Mouse (Mus musculus) limb, embryonic 15.5 days (tissue): Measurements from ENCODE around the gene Dppa3. TPM values are rescaled to one million over a fixed set of nuclear protein-coding genes. Genes with fewer than 3 reads are reported as not detected.
A peak's percentile ranks its signal among the peaks of the same experiment; 100 is the strongest.

Source experiments
- ATAC-seq: fragments of 200-750 bp; cut with Nextera tagmentation; 2 replicates; pipeline ENCODE4 v1.8.0; 2017; ENCODE audit warnings: low read depth, moderate TSS enrichment; ENCODE audit not compliant: insufficient number of reproducible peaks, low FRiP score, low TSS enrichment
- H3K27ac ChIP-seq: fragments of 300-500 bp; sonication (generic); 2 replicates; pipeline ENCODE4 v1.5.1; 2015; ENCODE audit warnings: moderate library complexity, mild to moderate bottlenecking, inconsistent platforms
- H3K27me3 ChIP-seq: fragments of 300-500 bp; sonication (generic); 2 replicates; pipeline ENCODE4 v1.6.1; 2015; ENCODE audit warnings: inconsistent platforms
- H3K36me3 ChIP-seq: fragments of 300-500 bp; sonication (generic); 2 replicates; pipeline ENCODE4 v1.6.1; 2015; ENCODE audit warnings: inconsistent platforms
- H3K4me1 ChIP-seq: fragments of 300-500 bp; sonication (generic); 2 replicates; pipeline ENCODE4 v1.6.1; 2015; ENCODE audit warnings: inconsistent platforms
- H3K4me2 ChIP-seq: fragments of 300-500 bp; sonication (generic); 2 replicates; pipeline ENCODE4 v1.6.1; 2015; ENCODE audit warnings: mild to moderate bottlenecking, inconsistent platforms
- H3K4me3 ChIP-seq: fragments of 300-500 bp; sonication (generic); 2 replicates; pipeline ENCODE4 v1.5.1; 2015; ENCODE audit warnings: mild to moderate bottlenecking, inconsistent platforms
- H3K9ac ChIP-seq: fragments of 300-500 bp; sonication (generic); 2 replicates; pipeline ENCODE4 v1.6.1; 2015; ENCODE audit warnings: inconsistent platforms
- H3K9me3 ChIP-seq: fragments of 300-500 bp; sonication (generic); 2 replicates; pipeline ENCODE4 v1.6.1; 2016; ENCODE audit warnings: inconsistent platforms
- WGBS: fragments of 180-500 bp; shearing (Covaris S2); methylation state at CpG from one replicate; pipeline ENCODE4 v1.1.7; 2015; 5-methylcytosine and 5-hydroxymethylcytosine counted together
- polyA plus RNA-seq: library from polyadenylated mRNA; unstranded; fragments of >200 nt; fragmentation: Nextera tagmentation; extraction: Ambion mirVana; gene quantifications from 2 replicates; pipeline ENCODE4 v1.2.1, GENCODE M21; 2015

The Dppa3 gene
- polyA plus RNA-seq, 1 experiment from 2014 or later = not detected

DNA sequence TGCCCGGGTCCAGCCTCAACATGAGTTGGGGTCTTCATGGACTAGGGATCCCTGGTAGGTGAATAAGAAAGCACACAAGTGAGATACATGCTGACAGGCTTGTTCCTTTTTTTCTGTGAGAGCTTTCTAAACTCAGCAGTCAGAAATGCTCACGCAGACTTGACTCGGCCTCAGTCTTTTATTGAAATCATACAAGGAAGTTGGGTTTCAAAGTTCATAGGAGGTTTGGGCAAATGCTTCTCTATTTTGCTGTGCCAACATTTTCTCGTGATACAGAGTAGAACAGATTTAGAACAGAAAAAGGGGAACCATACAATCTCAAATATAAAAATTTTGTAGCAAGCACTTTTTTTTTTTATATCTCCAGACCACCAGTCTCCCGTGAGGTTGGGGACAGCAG is 31.4 kb downstream of the Dppa3 start:
- no peak overlapping the region for H3K27ac ChIP-seq
- H3K4me2 ChIP-seq = no peak overlapping the region
- WGBS = 78% methylated on average over 5 of the region's 5 CpGs
- H3K4me3 ChIP-seq = no peak overlapping the region
- H3K9me3 ChIP-seq = no peaks in the 10 kb centered on the region
- no peak for ATAC-seq
- no peaks in the 10 kb centered on the region for H3K36me3 ChIP-seq
- no peak overlapping the region for H3K9ac ChIP-seq
- peaks cover 2% of the 10 kb centered on the region for H3K27me3 ChIP-seq
- no peaks in the 10 kb centered on the region for H3K4me1 ChIP-seq

GRCm38 (mm10) chr6:122659567-122659966 is 33.4 kb downstream of the Dppa3 start:
- Histone ChIP-seq H3K4me2 (no peak overlapping the region), H3K27me3 (peaks cover 11% of the 10 kb centered on the region), H3K4me1 (no peaks in the 10 kb centered on the region), H3K9ac (no peak overlapping the region), H3K36me3 (no peaks in the 10 kb centered on the region), H3K27ac (no peak overlapping the region), H3K4me3 (no peak overlapping the region), H3K9me3 (no peaks in the 10 kb centered on the region)
- ATAC-seq = no peak
- 14% methylated on average over 7 of the region's 7 CpGs for WGBS

GRCm38 (mm10) chr6:122660601-122661379 is 34.6 kb downstream of the Dppa3 start:
- no peak for ATAC-seq
- Histone ChIP-seq H3K27me3 (peaks cover 11% of the 10 kb centered on the region), H3K4me1 (no peaks in the 10 kb centered on the region), H3K27ac (no peak overlapping the region), H3K9me3 (no peaks in the 10 kb centered on the region), H3K9ac (no peak overlapping the region), H3K36me3 (no peaks in the 10 kb centered on the region), H3K4me3 (no peak overlapping the region), H3K4me2 (no peak overlapping the region)
- 36% methylated on average over 8 of the region's 8 CpGs for WGBS

GRCm38 (mm10) chr6:122662551-122663264 is 36.5 kb downstream of the Dppa3 start:
- H3K9me3 ChIP-seq = no peaks in the 10 kb centered on the region
- no peak overlapping the region for H3K4me3 ChIP-seq
- no peak for ATAC-seq
- no peaks in the 10 kb centered on the region for H3K4me1 ChIP-seq
- WGBS = 28% methylated on average over 22 of the region's 22 CpGs
- H3K4me2 ChIP-seq = no peak overlapping the region
- H3K27me3 ChIP-seq = peaks cover 11% of the 10 kb centered on the region
- H3K36me3 ChIP-seq = no peaks in the 10 kb centered on the region
- H3K27ac ChIP-seq = no peak overlapping the region
- H3K9ac ChIP-seq = no peak overlapping the region

GRCm38 (mm10) chr6:122663596-122664206 is 37.5 kb downstream of the Dppa3 start:
- Histone ChIP-seq H3K9ac (no peak overlapping the region), H3K36me3 (no peaks in the 10 kb centered on the region), H3K27me3 (peaks cover 11% of the 10 kb centered on the region), H3K27ac (no peak overlapping the region), H3K4me1 (no peaks in the 10 kb centered on the region), H3K4me2 (no peak overlapping the region), H3K4me3 (no peak overlapping the region), H3K9me3 (no peaks in the 10 kb centered on the region)
- WGBS = 36% methylated on average over 14 of the region's 14 CpGs
- no peak for ATAC-seq

DNA sequence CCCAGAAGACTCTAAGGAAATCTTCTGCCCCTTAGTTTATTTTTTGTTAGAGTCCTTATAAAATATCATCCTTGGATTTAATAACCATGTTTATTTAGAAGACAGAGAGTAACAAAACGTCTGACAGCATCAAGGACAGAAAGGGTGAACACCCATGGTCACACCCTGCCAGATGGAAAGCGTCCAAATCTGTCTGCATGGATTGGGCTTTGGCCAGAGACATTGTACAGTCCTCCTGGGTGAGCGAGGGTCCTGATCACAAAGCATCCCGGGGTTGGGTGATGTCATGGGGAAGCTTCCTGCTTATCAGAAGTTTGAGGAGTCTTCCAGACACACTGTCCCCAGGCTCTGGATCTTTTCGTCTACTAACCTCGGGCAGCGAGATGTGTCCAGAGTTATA is 39.7 kb downstream of the Dppa3 start:
- no peak for ATAC-seq

GRCm38 (mm10) chr6:122667715-122668114 is 41.5 kb downstream of the Dppa3 start:
- Histone ChIP-seq H3K4me3 (no peak overlapping the region), H3K4me2 (no peak overlapping the region), H3K4me1 (0 out of 2 replicates have a peak, but pooled peaks cover 3% of the 10 kb centered on the region), H3K9me3 (no peaks in the 10 kb centered on the region), H3K27me3 (peaks cover 9% of the 10 kb centered on the region), H3K36me3 (no peaks in the 10 kb centered on the region), H3K27ac (no peak overlapping the region), H3K9ac (no peak overlapping the region)
- ATAC-seq = no peak
- 77% methylated on average over 5 of the region's 5 CpGs for WGBS

More for the DNA sequence above, 39.7 kb downstream of the Dppa3 start:
- Histone ChIP-seq H3K9ac (no peak overlapping the region), H3K4me2 (no peak overlapping the region), H3K27ac (no peak overlapping the region), H3K4me1 (0 out of 2 replicates have a peak, but pooled peaks cover 3% of the 10 kb centered on the region), H3K36me3 (no peaks in the 10 kb centered on the region), H3K4me3 (no peak overlapping the region), H3K27me3 (peaks cover 11% of the 10 kb centered on the region), H3K9me3 (no peaks in the 10 kb centered on the region)
- 68% methylated on average over 7 of the region's 7 CpGs for WGBS

- Histone ChIP-seq H3K27me3 (no peaks in the 10 kb centered on the region), H3K4me2 (no peak overlapping the region), H3K36me3 (no peaks in the 10 kb centered on the region), H3K9ac (no peak overlapping the region), H3K4me1 (0 out of 2 replicates have a peak, but pooled peaks cover 3% of the 10 kb centered on the region), H3K9me3 (no peaks in the 10 kb centered on the region), H3K4me3 (no peak overlapping the region), H3K27ac (no peak overlapping the region)
- WGBS = 69% methylated on average over 5 of the region's 5 CpGs
- no peak for ATAC-seq
These were observed 42.6 kb downstream of the Dppa3 start for GRCm38 (mm10) chr6:122668823-122669222.

DNA sequence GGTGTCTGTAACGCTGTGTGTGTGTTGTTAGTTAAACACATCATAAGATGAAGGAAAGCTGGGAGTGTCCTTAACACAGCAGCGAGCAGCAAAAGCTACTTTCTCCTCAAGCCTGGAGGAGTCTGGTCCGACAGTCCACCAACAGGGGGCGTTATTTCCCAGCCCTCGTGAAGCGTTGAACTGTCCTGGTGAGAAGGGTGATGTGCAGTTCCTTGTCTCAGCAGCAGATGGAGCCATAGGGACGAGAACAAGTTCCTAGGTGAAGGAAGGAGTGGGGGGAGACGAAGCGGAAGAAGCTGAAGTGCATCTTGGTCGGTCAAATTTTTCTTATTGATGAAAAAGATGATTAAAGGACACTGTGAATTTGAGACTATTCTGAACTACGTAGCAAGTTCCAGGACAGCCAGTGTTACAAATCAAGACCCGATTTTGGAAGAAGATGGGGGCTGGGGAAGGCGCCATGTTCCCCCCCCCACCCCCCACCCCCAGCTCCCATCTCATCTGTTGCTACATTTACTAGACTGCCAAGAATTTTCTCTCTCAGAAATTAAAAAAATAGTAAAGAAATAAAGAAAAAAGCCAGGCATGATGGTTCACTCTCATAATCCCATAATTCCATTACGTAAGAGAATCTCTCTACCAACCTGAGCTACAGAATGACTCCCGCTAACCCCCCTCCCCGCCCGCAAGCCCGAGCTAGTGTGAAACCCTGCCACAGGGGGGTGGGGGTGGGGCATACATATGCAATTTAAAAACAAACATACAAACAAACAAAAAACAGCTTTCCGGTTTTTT is 43.4 kb downstream of the Dppa3 start:
- no peaks in the 10 kb centered on the region for H3K27me3 ChIP-seq
- peak overlapping the region; percentile 59 for H3K4me2 ChIP-seq
- H3K9me3 ChIP-seq = no peaks in the 10 kb centered on the region
- peak; percentile 63; the same call in 1 of the 2 replicates for ATAC-seq
- H3K4me3 ChIP-seq = peak overlapping the region; percentile 44
- H3K9ac ChIP-seq = no peak overlapping the region
- 7% methylated on average over 19 of the region's 19 CpGs for WGBS
- H3K36me3 ChIP-seq = no peaks in the 10 kb centered on the region
- 0 out of 2 replicates have a peak, but pooled peaks cover 3% of the 10 kb centered on the region for H3K4me1 ChIP-seq
- no peak overlapping the region for H3K27ac ChIP-seq

- Histone ChIP-seq H3K9me3 (no peaks in the 10 kb centered on the region), H3K4me2 (peak overlapping the region; percentile 59), H3K4me3 (peak overlapping the region; percentile 44), H3K4me1 (0 out of 2 replicates have a peak, but pooled peaks cover 3% of the 10 kb centered on the region), H3K9ac (no peak overlapping the region), H3K27me3 (no peaks in the 10 kb centered on the region), H3K36me3 (no peaks in the 10 kb centered on the region), H3K27ac (no peak overlapping the region)
- WGBS = 34% methylated on average over 10 of the region's 10 CpGs
- no peak for ATAC-seq
These were observed 44.0 kb downstream of the Dppa3 start for GRCm38 (mm10) chr6:122670201-122670551.

- no peaks in the 10 kb centered on the region for H3K36me3 ChIP-seq
- 0 out of 2 replicates have a peak, but pooled peaks cover 3% of the 10 kb centered on the region for H3K4me1 ChIP-seq
- no peak overlapping the region for H3K4me3 ChIP-seq
- no peak overlapping the region for H3K4me2 ChIP-seq
- no peak overlapping the region for H3K9ac ChIP-seq
- 90% methylated on average over 4 of the region's 4 CpGs for WGBS
- no peak overlapping the region for H3K27ac ChIP-seq
- H3K27me3 ChIP-seq = no peaks in the 10 kb centered on the region
- ATAC-seq = no peak
- no peaks in the 10 kb centered on the region for H3K9me3 ChIP-seq
These were observed 44.6 kb downstream of the Dppa3 start for GRCm38 (mm10) chr6:122670841-122671240.
